Mouse (Mus musculus) heart, adult 8-10 months (tissue): ENCODE measurements around the gene Tnfrsf21. TPM values are rescaled to one million over a fixed set of nuclear protein-coding genes. Genes with fewer than 3 reads are reported as not detected.

ENCODE experiments used
- DNase-seq: peaks from one replicate; pipeline ENCODE4 v3.0.0; 2022; ENCODE audit warnings: low spot score
- total RNA-seq, 4 experiments: library from RNA; stranded (reverse); gene quantifications; 2 replicates each; pipeline ENCODE4 v1.2.4; 2022

Gene Tnfrsf21
- total RNA-seq: 10 to 100 TPM in 2 of 4 experiments, 1 to 10 TPM in 2; 7.1 to 13.9 (median 10.4) TPM

- DNase-seq: peak; percentile 94
These were observed at the start of gene Tnfrsf21 for GRCm38 (mm10) chr17:43016371-43017331. Gene Tnfrsf21 (plus strand): TSS chr17:43016555.

GRCm38 (mm10) chr17:42968174-42968573 lies 48.2 kb upstream of the Tnfrsf21 start:
- no peak for DNase-seq

- DNase-seq: no peak
These were observed 40.9 kb upstream of the Tnfrsf21 start for GRCm38 (mm10) chr17:42975312-42975996.

GRCm38 (mm10) chr17:42977766-42978165 lies 38.6 kb upstream of the Tnfrsf21 start:
- no peak for DNase-seq

- DNase-seq: no peak
These were observed 38.0 kb upstream of the Tnfrsf21 start for GRCm38 (mm10) chr17:42978345-42978744.

GRCm38 (mm10) chr17:42981806-42982205 lies 34.5 kb upstream of the Tnfrsf21 start:
- peak; percentile 3 for DNase-seq

GRCm38 (mm10) chr17:42982568-42982967 lies 33.8 kb upstream of the Tnfrsf21 start:
- no peak for DNase-seq

- no peak for DNase-seq
These were observed 30.3 kb upstream of the Tnfrsf21 start for GRCm38 (mm10) chr17:42985837-42986589.

- DNase-seq: no peak
These were observed 28.7 kb upstream of the Tnfrsf21 start for GRCm38 (mm10) chr17:42987692-42988091.

GRCm38 (mm10) chr17:42989981-42990380 lies 26.4 kb upstream of the Tnfrsf21 start:
- no peak for DNase-seq

- DNase-seq: no peak
These were observed 25.2 kb upstream of the Tnfrsf21 start for GRCm38 (mm10) chr17:42991112-42991511.

GRCm38 (mm10) chr17:42999446-42999977 lies 16.8 kb upstream of the Tnfrsf21 start:
- DNase-seq: no peak

- no peak for DNase-seq
These were observed 15.8 kb upstream of the Tnfrsf21 start for GRCm38 (mm10) chr17:43000598-43000997.

- DNase-seq: peak; percentile 40
These were observed 3.6 kb upstream of the Tnfrsf21 start for GRCm38 (mm10) chr17:43012718-43013117.

- DNase-seq: peak; percentile 56
These were observed 1.1 kb downstream of the Tnfrsf21 start for GRCm38 (mm10) chr17:43017341-43018052.

GRCm38 (mm10) chr17:43018071-43018470 lies 1.7 kb downstream of the Tnfrsf21 start:
- DNase-seq: no peak

- no peak for DNase-seq
These were observed 3.3 kb downstream of the Tnfrsf21 start for GRCm38 (mm10) chr17:43019660-43020059.

GRCm38 (mm10) chr17:43021017-43021416 lies 4.7 kb downstream of the Tnfrsf21 start:
- DNase-seq: no peak

GRCm38 (mm10) chr17:43022056-43022455 lies 5.7 kb downstream of the Tnfrsf21 start:
- no peak for DNase-seq

GRCm38 (mm10) chr17:43023637-43024217 lies 7.4 kb downstream of the Tnfrsf21 start:
- no peak for DNase-seq
